Mouse (Mus musculus): ENCODE measurements around the gene Itpkb. TPM values are rescaled to one million over a fixed set of nuclear protein-coding genes. Genes with fewer than 3 reads are reported as not detected.
A peak's percentile ranks its signal among the peaks of the same experiment; 100 is the strongest.

Gene Itpkb
- polyA plus RNA-seq, 1 experiment from 2014 or later: 6.2 TPM

GRCm38 (mm10) chr1:180319895-180320294 lies 10.4 kb upstream of the Itpkb start:
- H3K27me3 ChIP-seq (replicated peaks; ENCODE audit: low read depth, poor library complexity, severe bottlenecking): 0 out of 2 replicates have a peak, but pooled peaks cover 8% of the 10 kb centered on the region
- WGBS: 8% methylated on average over 10 of the region's 10 CpGs
- peak overlapping the region; percentile 54; the same call in 1 of the 2 replicates for H3K27ac ChIP-seq (replicated peaks)
- peaks cover 11% of the 10 kb centered on the region for H3K4me1 ChIP-seq
- no peaks in the 10 kb centered on the region for H3K36me3 ChIP-seq (replicated peaks)
- H3K4me3 ChIP-seq: peak overlapping the region; percentile 11; the same call in 1 of the 2 replicates
- DNase-seq (ENCODE audit: low spot score): peak; percentile 75
- H3K9me3 ChIP-seq: no peaks in the 10 kb centered on the region

GRCm38 (mm10) chr1:180322896-180323295 lies 7.4 kb upstream of the Itpkb start:
- no peak for DNase-seq (ENCODE audit: low spot score)
- 0 out of 2 replicates have a peak, but pooled peaks cover 2% of the 10 kb centered on the region for H3K27me3 ChIP-seq (replicated peaks; ENCODE audit: low read depth, poor library complexity, severe bottlenecking)
- H3K9me3 ChIP-seq: no peaks in the 10 kb centered on the region
- no peak overlapping the region for H3K27ac ChIP-seq (replicated peaks)
- no peak overlapping the region for H3K4me3 ChIP-seq
- H3K36me3 ChIP-seq (replicated peaks): no peaks in the 10 kb centered on the region
- 91% methylated on average over 3 of the region's 3 CpGs for WGBS
- peaks cover 11% of the 10 kb centered on the region for H3K4me1 ChIP-seq

- Histone ChIP-seq H3K4me3 (no peak overlapping the region), H3K27ac (replicated peaks) (no peak overlapping the region), H3K4me1 (peaks cover 11% of the 10 kb centered on the region), H3K9me3 (no peaks in the 10 kb centered on the region), H3K36me3 (replicated peaks) (no peaks in the 10 kb centered on the region), H3K27me3 (replicated peaks; ENCODE audit: low read depth, poor library complexity, severe bottlenecking) (no peaks in the 10 kb centered on the region)
- 94% methylated on average over 5 of the region's 5 CpGs for WGBS
- DNase-seq (ENCODE audit: low spot score): no peak
Observed at GRCm38 (mm10) chr1:180323491-180323890, 6.8 kb upstream of the Itpkb start.

- H3K36me3 ChIP-seq (replicated peaks): no peaks in the 10 kb centered on the region
- DNase-seq (ENCODE audit: low spot score): no peak
- no peak overlapping the region for H3K4me3 ChIP-seq
- peaks cover 19% of the 10 kb centered on the region for H3K4me1 ChIP-seq
- no peaks in the 10 kb centered on the region for H3K27me3 ChIP-seq (replicated peaks; ENCODE audit: low read depth, poor library complexity, severe bottlenecking)
- H3K27ac ChIP-seq (replicated peaks): no peak overlapping the region
- no peaks in the 10 kb centered on the region for H3K9me3 ChIP-seq
- WGBS: 89% methylated on average over 4 of the region's 4 CpGs
Observed at GRCm38 (mm10) chr1:180324271-180324670, 6.0 kb upstream of the Itpkb start.

- WGBS: 19% methylated on average over 12 of the region's 12 CpGs
- Histone ChIP-seq H3K9me3 (no peaks in the 10 kb centered on the region), H3K27ac (replicated peaks) (peak overlapping the region; percentile 70), H3K27me3 (replicated peaks; ENCODE audit: low read depth, poor library complexity, severe bottlenecking) (peaks cover 29% of the 10 kb centered on the region), H3K36me3 (replicated peaks) (peaks cover 13% of the 10 kb centered on the region), H3K4me3 (peak overlapping the region; percentile 31), H3K4me1 (peaks cover 49% of the 10 kb centered on the region)
- DNase-seq (ENCODE audit: low spot score): no peak
Observed at GRCm38 (mm10) chr1:180328794-180329665, 1.3 kb upstream of the Itpkb start.

- Histone ChIP-seq H3K27me3 (replicated peaks; ENCODE audit: low read depth, poor library complexity, severe bottlenecking) (peaks cover 36% of the 10 kb centered on the region), H3K36me3 (replicated peaks) (peaks cover 18% of the 10 kb centered on the region), H3K27ac (replicated peaks) (peak overlapping the region; percentile 70), H3K4me3 (peak overlapping the region; percentile 31), H3K4me1 (peaks cover 56% of the 10 kb centered on the region), H3K9me3 (no peaks in the 10 kb centered on the region)
- DNase-seq (ENCODE audit: low spot score): peak; percentile 22
- 17% methylated on average over 6 of the region's 6 CpGs for WGBS
Observed at GRCm38 (mm10) chr1:180329706-180330105, 579 bp upstream of the Itpkb start.

GRCm38 (mm10) chr1:180330707-180331545 lies 641 bp downstream of the Itpkb start:
- Histone ChIP-seq H3K27ac (replicated peaks) (peak overlapping the region; percentile 92), H3K27me3 (replicated peaks; ENCODE audit: low read depth, poor library complexity, severe bottlenecking) (peaks cover 43% of the 10 kb centered on the region), H3K4me1 (peaks cover 66% of the 10 kb centered on the region), H3K4me3 (peak overlapping the region; percentile 85), H3K36me3 (replicated peaks) (peaks cover 20% of the 10 kb centered on the region), H3K9me3 (no peaks in the 10 kb centered on the region)
- DNase-seq (ENCODE audit: low spot score): peak; percentile 78
- WGBS: under 1% methylated on average over 58 of the region's 58 CpGs

- DNase-seq (ENCODE audit: low spot score): no peak
- under 1% methylated on average over 21 of the region's 21 CpGs for WGBS
- peak overlapping the region; percentile 92 for H3K27ac ChIP-seq (replicated peaks)
- peaks cover 72% of the 10 kb centered on the region for H3K4me1 ChIP-seq
- H3K36me3 ChIP-seq (replicated peaks): peaks cover 24% of the 10 kb centered on the region
- H3K4me3 ChIP-seq: peak overlapping the region; percentile 85
- peaks cover 43% of the 10 kb centered on the region for H3K27me3 ChIP-seq (replicated peaks; ENCODE audit: low read depth, poor library complexity, severe bottlenecking)
- H3K9me3 ChIP-seq: no peaks in the 10 kb centered on the region
Observed at GRCm38 (mm10) chr1:180331546-180332075, 1.3 kb downstream of the Itpkb start.

- 1% methylated on average over 72 of the region's 72 CpGs for WGBS
- Histone ChIP-seq H3K27ac (replicated peaks) (peak overlapping the region; percentile 92), H3K4me1 (peaks cover 74% of the 10 kb centered on the region), H3K4me3 (peak overlapping the region; percentile 85), H3K9me3 (no peaks in the 10 kb centered on the region), H3K36me3 (replicated peaks) (peaks cover 24% of the 10 kb centered on the region), H3K27me3 (replicated peaks; ENCODE audit: low read depth, poor library complexity, severe bottlenecking) (peaks cover 43% of the 10 kb centered on the region)
- peak; percentile 70 for DNase-seq (ENCODE audit: low spot score)
Observed at GRCm38 (mm10) chr1:180332076-180332927, 2.0 kb downstream of the Itpkb start.

GRCm38 (mm10) chr1:180332928-180333440 lies 2.7 kb downstream of the Itpkb start:
- 20% methylated on average over 14 of the region's 14 CpGs for WGBS
- no peaks in the 10 kb centered on the region for H3K9me3 ChIP-seq
- H3K27me3 ChIP-seq (replicated peaks; ENCODE audit: low read depth, poor library complexity, severe bottlenecking): peaks cover 43% of the 10 kb centered on the region
- peaks cover 24% of the 10 kb centered on the region for H3K36me3 ChIP-seq (replicated peaks)
- H3K4me3 ChIP-seq: peak overlapping the region; percentile 85
- peaks cover 74% of the 10 kb centered on the region for H3K4me1 ChIP-seq
- DNase-seq (ENCODE audit: low spot score): no peak
- peak overlapping the region; percentile 92 for H3K27ac ChIP-seq (replicated peaks)

- WGBS: 22% methylated on average over 6 of the region's 6 CpGs
- DNase-seq (ENCODE audit: low spot score): no peak
- peaks cover 43% of the 10 kb centered on the region for H3K27me3 ChIP-seq (replicated peaks; ENCODE audit: low read depth, poor library complexity, severe bottlenecking)
- H3K36me3 ChIP-seq (replicated peaks): peaks cover 24% of the 10 kb centered on the region
- H3K9me3 ChIP-seq: no peaks in the 10 kb centered on the region
- H3K4me1 ChIP-seq: peaks cover 73% of the 10 kb centered on the region
- no peak overlapping the region for H3K27ac ChIP-seq (replicated peaks)
- H3K4me3 ChIP-seq: peak overlapping the region; percentile 85
Observed at GRCm38 (mm10) chr1:180333588-180333987, 3.3 kb downstream of the Itpkb start.
